In the genomic region with DNA sequence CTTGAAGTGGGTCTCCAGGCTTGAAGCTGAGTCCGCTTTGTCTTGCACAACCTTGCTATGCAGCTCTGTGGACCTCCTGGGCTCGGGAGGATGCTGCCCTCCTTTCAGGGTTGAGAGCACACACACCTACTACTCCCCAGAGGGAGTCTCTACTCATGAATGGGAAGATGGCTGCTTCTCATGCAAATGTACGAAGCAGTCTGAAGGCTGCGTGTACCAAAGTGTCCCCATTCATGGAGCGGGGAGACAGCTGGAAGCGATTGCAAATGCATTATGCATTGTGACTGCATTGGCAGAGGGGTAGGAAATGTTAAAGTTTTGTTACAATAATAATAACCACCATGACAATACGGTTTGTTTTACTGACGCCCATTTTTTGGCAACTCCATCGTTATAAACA, we compare ENCODE assay signal across 23 mouse cellular contexts.
"Had no signal": no experiment of that assay in that cellular context is flagged by ENCODE, and none has a peak within 500 bp of the region (broad histone marks: within the 10 kb centered on the region; RNA-seq: fewer than 3 reads in every experiment).

No protein-coding gene starts in this region.

- H3K36me3 ChIP-seq: limb, embryonic 10.5 days; limb, embryonic 13.5 days; liver, embryonic 12.5 days; liver, embryonic 15.5 days; lung, embryonic 15.5 days; midbrain, embryonic 12.5 days; midbrain, embryonic 15.5 days; neural tube, embryonic 12.5 days; neural tube, embryonic 15.5 days had no signal

- H3K4me1 ChIP-seq: limb, embryonic 10.5 days; limb, embryonic 13.5 days; liver, embryonic 12.5 days; liver, embryonic 15.5 days; lung, embryonic 15.5 days; midbrain, embryonic 12.5 days; midbrain, embryonic 15.5 days; neural tube, embryonic 12.5 days; neural tube, embryonic 15.5 days had no signal

- H3K9me3 ChIP-seq: limb, embryonic 10.5 days; limb, embryonic 13.5 days; liver, embryonic 12.5 days; liver, embryonic 15.5 days; lung, embryonic 15.5 days; midbrain, embryonic 12.5 days; midbrain, embryonic 15.5 days; neural tube, embryonic 12.5 days; neural tube, embryonic 15.5 days had no signal

- DNase-seq: kidney, postnatal 25 days; layer of hippocampus, adult 9-11 months; liver; lung, adult 18-20 months; lung, postnatal 10 days; lung, postnatal 36 days; right cerebral cortex, adult 18-20 months; right cerebral cortex, postnatal 14 days; right cerebral cortex, postnatal 4 days; thymus, adult 2 months; thymus, postnatal 25 days had no signal

- ATAC-seq: liver, embryonic 12.5 days; midbrain, embryonic 15.5 days had no signal

- H3K9ac ChIP-seq: limb, embryonic 13.5 days; liver, embryonic 12.5 days; liver, embryonic 15.5 days; lung, embryonic 15.5 days; midbrain, embryonic 12.5 days; midbrain, embryonic 15.5 days; neural tube, embryonic 12.5 days; neural tube, embryonic 15.5 days had no signal

- H3K4me3 ChIP-seq: layer of hippocampus, adult 2 months; limb, embryonic 10.5 days; limb, embryonic 13.5 days; liver, embryonic 12.5 days; liver, embryonic 15.5 days; lung, embryonic 15.5 days; midbrain, embryonic 12.5 days; midbrain, embryonic 15.5 days; neural tube, embryonic 12.5 days; neural tube, embryonic 15.5 days had no signal

- H3K27ac ChIP-seq: kidney, postnatal 0 days; layer of hippocampus, adult 2 months; limb, embryonic 10.5 days; limb, embryonic 13.5 days; liver, embryonic 12.5 days; liver, embryonic 15.5 days; lung, embryonic 15.5 days; midbrain, embryonic 12.5 days; midbrain, embryonic 15.5 days; neural tube, embryonic 12.5 days; neural tube, embryonic 15.5 days; stomach, postnatal 0 days had no signal

- H3K27me3 ChIP-seq: limb, embryonic 13.5 days; liver, embryonic 12.5 days; liver, embryonic 15.5 days; lung, embryonic 15.5 days; midbrain, embryonic 12.5 days; midbrain, embryonic 15.5 days; neural tube, embryonic 12.5 days; neural tube, embryonic 15.5 days had no signal

- H3K4me2 ChIP-seq: limb, embryonic 13.5 days; liver, embryonic 12.5 days; liver, embryonic 15.5 days; lung, embryonic 15.5 days; midbrain, embryonic 12.5 days; midbrain, embryonic 15.5 days; neural tube, embryonic 12.5 days; neural tube, embryonic 15.5 days had no signal
